Mouse (Mus musculus) mouse trophoblast stem cell (cell line): Measurements from ENCODE around the gene Vhl.

Experiments
- in situ Hi-C, 2 experiments: fragments of 300-500 bp; cut with MseI, MboI; formaldehyde crosslinking; loops; 2 replicates in 1 of 2; 3 replicates in 1 of 2; pipeline ENCODE4 v1.15.1; 2025

The Vhl gene

GRCm38 (mm10) chr6:113660492-113661352 lies 37.0 kb downstream of the Vhl start:
- in situ Hi-C loops, result no loop called here

GRCm38 (mm10) chr6:113661353-113662241 lies 37.8 kb downstream of the Vhl start:
- in situ Hi-C loops, result no loop called here

- in situ Hi-C loops, result no loop called here
Observed at GRCm38 (mm10) chr6:113662964-113663700, 39.4 kb downstream of the Vhl start.

GRCm38 (mm10) chr6:113664305-113664704 lies 40.5 kb downstream of the Vhl start:
- in situ Hi-C loops, result no loop called here

- in situ Hi-C loops, result no loop called here
Observed at GRCm38 (mm10) chr6:113667611-113668122, 43.9 kb downstream of the Vhl start.

GRCm38 (mm10) chr6:113668287-113669154 lies 44.8 kb downstream of the Vhl start:
- in situ Hi-C loops, result no loop called here

GRCm38 (mm10) chr6:113669821-113670220 lies 46.1 kb downstream of the Vhl start:
- in situ Hi-C loops, result loop anchor here in 1 of 2 experiments (5.0 kb wide), 1 partner anchor 33 kb away; the partner anchor contains the start of gene Irak2

GRCm38 (mm10) chr6:113672029-113672428 lies 48.3 kb downstream of the Vhl start:
- in situ Hi-C loops, result loop anchor here in 1 of 2 experiments (5.0 kb wide), 1 partner anchor 35 kb away; the partner anchor contains the start of gene Irak2

GRCm38 (mm10) chr6:113672989-113673388 lies 49.2 kb downstream of the Vhl start:
- in situ Hi-C loops, result loop anchor here in 1 of 2 experiments (5.0 kb wide), 1 partner anchor 36 kb away; the partner anchor contains the start of gene Irak2

GRCm38 (mm10) chr6:113675234-113675633 lies 51.5 kb downstream of the Vhl start:
- in situ Hi-C loops, result loop anchor here in 1 of 2 experiments (5.0 kb wide), 1 partner anchor 33 kb away; no protein-coding TSS in a partner anchor

- in situ Hi-C loops, result loop anchor here in 1 of 2 experiments (5.0 kb wide), 1 partner anchor 34 kb away; no protein-coding TSS in a partner anchor
Observed at GRCm38 (mm10) chr6:113675991-113676390, 52.2 kb downstream of the Vhl start.

- in situ Hi-C loops, result loop anchor here in 1 of 2 experiments (5.0 kb wide), 1 partner anchor 35 kb away; no protein-coding TSS in a partner anchor
Observed at GRCm38 (mm10) chr6:113677070-113677734, 53.4 kb downstream of the Vhl start.

- in situ Hi-C loops, result loop anchor here in 1 of 2 experiments (5.0 kb wide), 1 partner anchor 36 kb away; no protein-coding TSS in a partner anchor
Observed at GRCm38 (mm10) chr6:113678246-113679012, 54.7 kb downstream of the Vhl start.

GRCm38 (mm10) chr6:113679993-113680566 lies 56.3 kb downstream of the Vhl start:
- in situ Hi-C loops, result loop anchor here in 1 of 2 experiments (5.0 kb wide), 1 partner anchor 38 kb away; no protein-coding TSS in a partner anchor
